Comparison of ENCODE assay signal across 8 mouse cellular contexts in the genomic region with DNA sequence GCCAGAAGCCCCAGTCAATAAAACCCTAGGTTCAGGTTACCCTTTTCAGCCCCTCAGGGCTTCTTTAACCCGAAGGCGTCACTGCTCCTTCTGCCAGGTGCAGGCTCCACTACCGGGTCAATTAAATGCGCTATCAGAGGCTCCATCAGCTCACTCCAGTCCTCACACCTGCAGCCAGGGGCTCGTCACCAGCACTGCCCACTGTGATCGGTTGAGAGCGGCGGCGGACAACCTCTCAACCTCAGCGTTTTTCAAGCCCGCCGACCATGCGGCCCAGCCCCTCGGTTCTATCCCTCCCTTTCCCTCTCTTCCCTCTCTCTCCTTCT. TPM values are rescaled to one million over a fixed set of nuclear protein-coding genes. Genes with fewer than 3 reads are reported as not detected.
DNase-seq lines count a peak whose midpoint lies in the region; ATAC-seq and TF ChIP-seq lines count a peak whose summit lies in the region.

No protein-coding gene starts in this region.

- H3K4me2 ChIP-seq in kidney, embryonic 16.5 days (replicated peaks; ENCODE audit: low read depth, low read length) = peak overlapping the region; percentile 92
- H3K4me2 ChIP-seq in midbrain, postnatal 0 days (ENCODE audit: low read depth, low read length, poor library complexity, severe bottlenecking) = peak overlapping the region; percentile 61

- H3K27ac ChIP-seq in kidney, embryonic 16.5 days (ENCODE audit: low read length) = no peak overlapping the region
- H3K27ac ChIP-seq in cortical plate, adult 2 months (ENCODE audit: insufficient read depth, low read length) = no peak overlapping the region
- H3K27ac ChIP-seq in midbrain, postnatal 0 days (ENCODE audit: low read depth, low read length) = peak overlapping the region; percentile 89

- no peaks in the 10 kb centered on the region; the same call in 1 of the 2 replicates for H3K9me3 ChIP-seq in kidney, embryonic 16.5 days (ENCODE audit: low read length)
- no peaks in the 10 kb centered on the region for H3K9me3 ChIP-seq in midbrain, postnatal 0 days (ENCODE audit: low read length)

- TF ChIP-seq POLR2A in cortical plate, adult 2 months (IDR thresholded peaks at IDR 0.05; ENCODE audit: extremely low read depth, insufficient read depth, low read length) = no peak

- peaks cover 11% of the 10 kb centered on the region for H3K4me1 ChIP-seq in kidney, embryonic 16.5 days (ENCODE audit: insufficient read depth, low read length)
- no peaks in the 10 kb centered on the region for H3K4me1 ChIP-seq in cortical plate, adult 2 months (ENCODE audit: control insufficient read depth, insufficient read depth, low read length)
- no peaks in the 10 kb centered on the region for H3K4me1 ChIP-seq in midbrain, postnatal 0 days (ENCODE audit: insufficient read depth, low read length)

- peak; percentile 82 for ATAC-seq in kidney, embryonic 16.5 days (ENCODE audit: low FRiP score, low TSS enrichment)
- peak; percentile 14 for ATAC-seq in inflammation-experienced regulatory T-cells, adult 6 months
- ATAC-seq in midbrain, postnatal 0 days (ENCODE audit: low FRiP score) = no peak

- WGBS in kidney, embryonic 16.5 days = 1% methylated on average over 14 of the region's 14 CpGs
- 2% methylated on average over 14 of the region's 14 CpGs for WGBS in midbrain, postnatal 0 days

- no peak for DNase-seq in kidney, postnatal 4 days
- no peak for DNase-seq in midbrain, postnatal 0 days (ENCODE audit: low spot score)
- no peak for DNase-seq in gastrocnemius, postnatal 25 days
- no peak for DNase-seq in cerebellum, postnatal 4 days (ENCODE audit: low spot score in 2 of 2)
- DNase-seq in thymus, adult 18-20 months = no peak

- peak overlapping the region; percentile 88 for H3K9ac ChIP-seq in kidney, embryonic 16.5 days (replicated peaks; ENCODE audit: low read length)
- peak overlapping the region; percentile 91 for H3K9ac ChIP-seq in midbrain, postnatal 0 days (replicated peaks; ENCODE audit: low read length, poor library complexity, severe bottlenecking)

- no peaks in the 10 kb centered on the region for H3K36me3 ChIP-seq in kidney, embryonic 16.5 days (ENCODE audit: insufficient read depth, low read length)
- no peaks in the 10 kb centered on the region for H3K36me3 ChIP-seq in midbrain, postnatal 0 days (ENCODE audit: insufficient read depth, low read length)

- peak overlapping the region; percentile 76 for H3K4me3 ChIP-seq in kidney, embryonic 16.5 days (ENCODE audit: low read length)
- H3K4me3 ChIP-seq in cortical plate, adult 2 months (ENCODE audit: insufficient read depth, low read length) = peak overlapping the region; percentile 77
- H3K4me3 ChIP-seq in midbrain, postnatal 0 days (ENCODE audit: low read depth, low read length) = peak overlapping the region; percentile 81

- TF ChIP-seq CTCF in cortical plate, adult 2 months (IDR thresholded peaks at IDR 0.05; ENCODE audit: extremely low read depth, insufficient read depth, low read length) = no peak
- TF ChIP-seq CTCF in midbrain, postnatal 0 days (IDR thresholded peaks at IDR 0.05) = peak; percentile 32

- H3K27me3 ChIP-seq in kidney, embryonic 16.5 days (ENCODE audit: insufficient read depth, low read length) = no peaks in the 10 kb centered on the region
- no peaks in the 10 kb centered on the region for H3K27me3 ChIP-seq in midbrain, postnatal 0 days (ENCODE audit: insufficient read depth, low read length)

RNA-seq across cellular contexts. Expression of a gene that starts 0.3 kb away (rescaled TPM):
- polyA plus RNA-seq in kidney, embryonic 16.5 days (2015; fragmentation: Nextera tagmentation; extraction: Ambion mirVana) = 11.0 and 14.2 TPM in 2 replicates
- 18.8 and 19.7 TPM in 2 replicates for polyA plus RNA-seq in cortical plate, adult 2 months (2012; rRNA removed)
- polyA plus RNA-seq in inflammation-experienced regulatory T-cells, adult 6 months (2017; shearing (Covaris generic)) = 10 to 100 TPM in 2 of 3 experiments, 1 to 10 TPM in 1; 4.9 to 10.6 (median 10.0) TPM
- total RNA-seq in midbrain, postnatal 0 days (2014; rRNA removed) = 20.1 and 23.6 TPM in 2 replicates
- 9.8 and 10.2 TPM in 2 replicates for polyA plus RNA-seq in midbrain, postnatal 0 days (2015; fragmentation: Nextera tagmentation; extraction: Ambion mirVana)
- total RNA-seq in gastrocnemius, postnatal 25 days (2021) = 1 to 10 TPM; 1.7 TPM

RNA-seq across cellular contexts. Expression of a gene that starts 34.6 kb away (rescaled TPM):
- 117 and 118 TPM in 2 replicates for polyA plus RNA-seq in kidney, embryonic 16.5 days (2015; fragmentation: Nextera tagmentation; extraction: Ambion mirVana)
- 24.5 and 24.7 TPM in 2 replicates for polyA plus RNA-seq in cortical plate, adult 2 months (2012; rRNA removed)
- 10 to 100 TPM; 26.8 to 33.5 (median 32.7) TPM for polyA plus RNA-seq in inflammation-experienced regulatory T-cells, adult 6 months (2017; shearing (Covaris generic))
- total RNA-seq in midbrain, postnatal 0 days (2014; rRNA removed) = 51.7 and 62.6 TPM in 2 replicates
- polyA plus RNA-seq in midbrain, postnatal 0 days (2015; fragmentation: Nextera tagmentation; extraction: Ambion mirVana) = 127 and 133 TPM in 2 replicates
- 10 to 100 TPM; 11.3 to 13.8 TPM for total RNA-seq in gastrocnemius, postnatal 25 days (2021)
